In the genomic region with DNA sequence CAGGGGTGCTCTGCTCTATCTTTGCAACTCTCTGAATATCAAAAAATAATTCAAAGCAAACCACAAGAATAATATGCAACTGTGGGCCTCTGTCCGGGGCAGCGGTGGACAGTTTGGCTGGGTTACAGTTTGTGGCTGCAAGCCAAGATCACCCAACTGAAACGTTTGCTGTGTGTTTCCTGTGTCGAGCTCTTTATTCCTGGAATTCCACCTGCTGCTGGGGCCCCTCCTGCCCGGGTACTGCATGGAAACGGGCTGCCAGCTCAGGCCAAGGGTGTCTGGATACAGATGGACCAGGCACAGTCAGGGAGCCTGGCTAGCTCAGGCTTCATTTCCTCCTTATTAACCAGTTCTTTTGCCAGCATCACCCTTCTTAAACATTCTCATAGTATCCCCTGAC, we compare ENCODE assay signal across 10 mouse cellular contexts.
A peak's percentile ranks its signal among the peaks of the same experiment; 100 is the strongest.
DNase-seq lines count a peak whose midpoint lies in the region; TF ChIP-seq lines count a peak whose summit lies in the region.
"Had no signal": no experiment of that assay in that cellular context is flagged by ENCODE, and none has a peak within 500 bp of the region (broad histone marks: within the 10 kb centered on the region; RNA-seq: fewer than 3 reads in every experiment).

No protein-coding gene starts in this region.

- no peak overlapping the region for H3K27ac ChIP-seq in gastrocnemius, adult 2 months
- H3K27ac ChIP-seq in kidney, adult 2 months (ENCODE audit: insufficient read depth, low read depth, low read length), result no peak overlapping the region
- H3K27ac ChIP-seq: left cerebral cortex, adult 2 months had no signal

- no peak for TF ChIP-seq CTCF in gastrocnemius, adult 2 months (IDR thresholded peaks at IDR 0.05)
- TF ChIP-seq CTCF in kidney, adult 2 months (conservative IDR thresholded peaks at IDR 0.05; ENCODE audit: insufficient read depth, insufficient read length, low read depth, low read length), result no peak

- no peak overlapping the region for H3K4me3 ChIP-seq in gastrocnemius, adult 2 months
- no peak overlapping the region for H3K4me3 ChIP-seq in kidney, adult 2 months (ENCODE audit: insufficient read depth, low read depth, low read length)
- H3K4me3 ChIP-seq: left cerebral cortex, adult 2 months had no signal

- H3K4me1 ChIP-seq in kidney, adult 2 months (ENCODE audit: control insufficient read depth, insufficient read depth, low read length), result peaks cover 4% of the 10 kb centered on the region; the same call in 1 of the 2 replicates

- intact Hi-C loops in gastrocnemius, adult 2 months (cut with DNase I), result no loop called here

- H3K27me3 ChIP-seq in kidney, adult 2 months (replicated peaks; ENCODE audit: control insufficient read depth, insufficient read depth, low read length), result no peaks in the 10 kb centered on the region

- TF ChIP-seq POLR2A in kidney, adult 2 months (IDR thresholded peaks at IDR 0.05; ENCODE audit: low read depth, low read length), result no peak

- 2% methylated on average over 6 of the region's 6 CpGs for WGBS in kidney, adult 2 months

- DNase-seq in gastrocnemius, adult 2 months, result peak; percentile 44
- DNase-seq in gastrocnemius, postnatal 25 days, result no peak
- DNase-seq in testis, postnatal 10 days (ENCODE audit: low spot score), result peak; percentile 52
- no peak for DNase-seq in testis, postnatal 14 days (ENCODE audit: low spot score)
- peak; percentile 90 for DNase-seq in kidney, adult 2 months
- DNase-seq in MN1 (ENCODE audit: low spot score), result no peak
- DNase-seq in spleen, postnatal 14 days (ENCODE audit: low spot score in 2 of 2), result no peak
- no peak for DNase-seq in urinary bladder, postnatal 10 days (ENCODE audit: low spot score)
- DNase-seq: lung, adult 18-20 months had no signal

- no peaks in the 10 kb centered on the region for H3K36me3 ChIP-seq in kidney, adult 2 months (ENCODE audit: control insufficient read depth, insufficient read depth, low read length)

Comparison
In these comparisons a context has a peak if more than half of its experiments do, and no peak if none do; other contexts are left out.
1. DNase-seq: peak in gastrocnemius, adult 2 months (single experiment), testis, postnatal 10 days (single experiment) and kidney, adult 2 months (single experiment); none in gastrocnemius, postnatal 25 days (single experiment), testis, postnatal 14 days (single experiment), MN1 (single experiment), spleen, postnatal 14 days (0 of 2) and urinary bladder, postnatal 10 days (single experiment).